Mouse (Mus musculus): ENCODE measurements around the gene Hist1h2bl. TPM values are rescaled to one million over a fixed set of nuclear protein-coding genes. Genes with fewer than 3 reads are reported as not detected.
"Not testable (repeated sequence)": the region's sequence is repeated elsewhere in the genome, so short reads cannot be mapped to it uniquely, and the experiment has no call there.

The Hist1h2bl gene
- total and polyA plus RNA-seq, 3 experiments, result 10.5 to 12.9 TPM; not detected in 1

GRCm38 (mm10) chr13:21727948-21728572 is 12.1 kb upstream of the Hist1h2bl start:
- no peak overlapping the region for H3K4me3 ChIP-seq
- 63% methylated on average over 11 of the region's 11 CpGs for WGBS
- H3K36me3 ChIP-seq (ENCODE audit: control insufficient read depth, insufficient read depth, low read length), result no peaks in the 10 kb centered on the region
- H3K27me3 ChIP-seq (ENCODE audit: control insufficient read depth, insufficient read depth, low read length), result no peaks in the 10 kb centered on the region
- intact Hi-C loops (cut with DNase I), result no loop called here
- no peak overlapping the region for H3K27ac ChIP-seq
- H3K9ac ChIP-seq (ENCODE audit: low read depth, low read length), result no peak overlapping the region
- TF ChIP-seq CTCF (IDR thresholded peaks at IDR 0.05), result no peak
- TF ChIP-seq POLR2A (IDR thresholded peaks at IDR 0.05; ENCODE audit: insufficient read depth, low read depth, low read length), result no peak
- no peak for TF ChIP-seq EP300 (IDR thresholded peaks at IDR 0.05; ENCODE audit: insufficient read depth, low read depth, low read length)
- no peaks in the 10 kb centered on the region for H3K4me1 ChIP-seq (ENCODE audit: control insufficient read depth, insufficient read depth, low read length)
- no peaks in the 10 kb centered on the region for H3K79me2 ChIP-seq (replicated peaks; ENCODE audit: control insufficient read depth, insufficient read depth, low read length)
- DNase-seq, result no peak

GRCm38 (mm10) chr13:21722993-21723836 is 7.3 kb upstream of the Hist1h2bl start:
- H3K4me1 ChIP-seq (ENCODE audit: control insufficient read depth, insufficient read depth, low read length), result peaks cover 2% of the 10 kb centered on the region
- no peak overlapping the region for H3K4me3 ChIP-seq
- DNase-seq, result no peak
- intact Hi-C loops (cut with DNase I), result no loop called here
- H3K36me3 ChIP-seq (ENCODE audit: control insufficient read depth, insufficient read depth, low read length), result peaks cover under 1% of the 10 kb centered on the region; the same call in 1 of the 2 replicates
- no peaks in the 10 kb centered on the region for H3K79me2 ChIP-seq (replicated peaks; ENCODE audit: control insufficient read depth, insufficient read depth, low read length)
- H3K27me3 ChIP-seq (ENCODE audit: control insufficient read depth, insufficient read depth, low read length), result no peaks in the 10 kb centered on the region
- no peak overlapping the region for H3K27ac ChIP-seq
- no peak overlapping the region for H3K9ac ChIP-seq (ENCODE audit: low read depth, low read length)
- TF ChIP-seq EP300 (IDR thresholded peaks at IDR 0.05; ENCODE audit: insufficient read depth, low read depth, low read length) (no peak), CTCF (IDR thresholded peaks at IDR 0.05) (no peak), POLR2A (IDR thresholded peaks at IDR 0.05; ENCODE audit: insufficient read depth, low read depth, low read length) (no peak)
- 56% methylated on average over 5 of the region's 5 CpGs for WGBS

DNA sequence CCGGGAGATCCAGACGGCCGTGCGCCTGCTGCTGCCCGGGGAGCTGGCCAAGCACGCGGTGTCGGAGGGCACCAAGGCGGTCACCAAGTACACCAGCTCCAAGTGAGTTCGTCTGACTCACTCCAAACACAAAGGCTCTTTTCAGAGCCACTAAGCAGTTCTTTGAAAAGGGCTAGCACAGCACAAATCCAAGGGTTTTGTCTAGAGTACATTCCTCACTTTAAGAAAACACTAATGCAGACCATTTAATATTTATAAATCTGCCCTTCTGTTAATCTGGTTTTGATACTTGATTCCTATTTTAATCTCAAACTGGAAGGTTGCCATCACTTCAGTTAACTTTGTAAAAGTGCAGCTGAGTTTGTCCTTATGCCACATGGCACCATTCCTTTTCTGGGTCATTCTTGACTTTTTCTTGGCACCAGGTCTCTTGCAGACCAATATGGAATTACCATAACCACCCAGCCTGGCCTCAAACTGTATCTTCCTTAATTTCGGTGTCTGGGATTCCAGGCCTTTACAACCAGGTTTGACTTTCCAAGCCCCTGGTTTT is 6.5 kb upstream of the Hist1h2bl start:
- TF ChIP-seq CTCF (IDR thresholded peaks at IDR 0.05) (no peak), EP300 (IDR thresholded peaks at IDR 0.05; ENCODE audit: insufficient read depth, low read depth, low read length) (no peak), POLR2A (IDR thresholded peaks at IDR 0.05; ENCODE audit: insufficient read depth, low read depth, low read length) (no peak)
- intact Hi-C loops (cut with DNase I), result no loop called here
- H3K36me3 ChIP-seq (ENCODE audit: control insufficient read depth, insufficient read depth, low read length), result peaks cover 2% of the 10 kb centered on the region; the same call in 1 of the 2 replicates
- peak overlapping the region; percentile 65 for H3K9ac ChIP-seq (ENCODE audit: low read depth, low read length)
- H3K79me2 ChIP-seq (replicated peaks; ENCODE audit: control insufficient read depth, insufficient read depth, low read length), result no peaks in the 10 kb centered on the region
- no peak overlapping the region for H3K27ac ChIP-seq
- H3K27me3 ChIP-seq (ENCODE audit: control insufficient read depth, insufficient read depth, low read length), result no peaks in the 10 kb centered on the region
- H3K4me3 ChIP-seq, result peak overlapping the region; percentile 50
- peaks cover 2% of the 10 kb centered on the region for H3K4me1 ChIP-seq (ENCODE audit: control insufficient read depth, insufficient read depth, low read length)
- WGBS, result 6% methylated on average over 11 of the region's 11 CpGs
- no peak for DNase-seq

- H3K36me3 ChIP-seq (ENCODE audit: control insufficient read depth, insufficient read depth, low read length); H3K27me3 ChIP-seq (ENCODE audit: control insufficient read depth, insufficient read depth, low read length); H3K79me2 ChIP-seq (replicated peaks; ENCODE audit: control insufficient read depth, insufficient read depth, low read length); H3K4me1 ChIP-seq (ENCODE audit: control insufficient read depth, insufficient read depth, low read length): not testable (repeated sequence)
- intact Hi-C loops (cut with DNase I), result loop anchor here (2.0 kb wide), 1 partner anchor 29 kb away; the partner anchor contains the start of gene Hist1h4k
- WGBS, result under 1% methylated on average over 34 of the region's 37 CpGs
- Histone ChIP-seq H3K9ac (ENCODE audit: low read depth, low read length) (peak within 1 kb of the TSS; percentile 65), H3K27ac (0 out of 2 replicates have a peak within 1 kb of the TSS, but pooled peaks have one; percentile 4), H3K4me3 (peak within 1 kb of the TSS; percentile 50)
- peak; percentile 59 to 61 for DNase-seq
- TF ChIP-seq POLR2A (IDR thresholded peaks at IDR 0.05; ENCODE audit: insufficient read depth, low read depth, low read length), result peak; percentile 87
Observed at GRCm38 (mm10) chr13:21721757-21722372, 5.9 kb upstream of the Hist1h2bl start, which contains the start of gene Hist1h2bm. Gene Hist1h2bm, plus strand, starts transcription at chr13:21722044.

DNA sequence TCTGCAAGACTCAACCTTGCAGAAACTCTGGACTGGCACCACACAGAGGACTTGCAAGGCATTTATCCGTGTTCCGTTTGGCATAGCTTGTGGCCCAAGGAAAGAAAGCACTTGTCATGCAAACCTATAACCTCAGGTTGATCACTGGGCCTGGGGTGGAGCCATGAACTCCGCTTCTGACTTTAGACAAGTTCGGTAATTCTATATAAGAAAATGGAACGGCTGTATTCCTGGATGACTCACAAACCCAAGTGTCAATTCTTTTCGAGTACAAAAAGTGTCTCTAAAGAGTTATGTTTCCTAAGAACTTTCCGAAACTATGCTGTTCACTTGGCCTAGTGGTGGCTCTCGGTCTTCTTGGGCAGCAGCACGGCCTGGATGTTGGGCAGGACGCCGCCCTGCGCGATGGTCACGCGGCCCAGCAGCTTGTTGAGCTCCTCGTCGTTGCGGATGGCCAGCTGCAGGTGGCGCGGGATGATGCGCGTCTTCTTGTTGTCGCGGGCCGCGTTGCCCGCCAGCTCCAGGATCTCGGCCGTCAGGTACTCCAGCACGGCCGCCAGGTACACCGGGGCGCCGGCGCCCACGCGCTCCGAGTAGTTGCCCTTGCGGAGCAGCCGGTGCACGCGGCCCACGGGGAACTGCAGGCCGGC is 5.3 kb upstream of the Hist1h2bl start:
- H3K9ac ChIP-seq (ENCODE audit: low read depth, low read length); H3K27ac ChIP-seq; H3K4me1 ChIP-seq (ENCODE audit: control insufficient read depth, insufficient read depth, low read length); H3K36me3 ChIP-seq (ENCODE audit: control insufficient read depth, insufficient read depth, low read length); H3K27me3 ChIP-seq (ENCODE audit: control insufficient read depth, insufficient read depth, low read length); H3K79me2 ChIP-seq (replicated peaks; ENCODE audit: control insufficient read depth, insufficient read depth, low read length); DNase-seq: not testable (repeated sequence)
- 5% methylated on average over 25 of the region's 44 CpGs for WGBS
- intact Hi-C loops (cut with DNase I), result loop anchor here (2.0 kb wide), 1 partner anchor 30 kb away; the partner anchor contains the start of gene Hist1h4k
- peak; percentile 8; the same call in 1 of the 2 replicates for TF ChIP-seq CTCF (IDR thresholded peaks at IDR 0.05)
- peak overlapping the region; percentile 50 for H3K4me3 ChIP-seq
